31 mouse cellular contexts compared by ENCODE assay signal in the genomic region with DNA sequence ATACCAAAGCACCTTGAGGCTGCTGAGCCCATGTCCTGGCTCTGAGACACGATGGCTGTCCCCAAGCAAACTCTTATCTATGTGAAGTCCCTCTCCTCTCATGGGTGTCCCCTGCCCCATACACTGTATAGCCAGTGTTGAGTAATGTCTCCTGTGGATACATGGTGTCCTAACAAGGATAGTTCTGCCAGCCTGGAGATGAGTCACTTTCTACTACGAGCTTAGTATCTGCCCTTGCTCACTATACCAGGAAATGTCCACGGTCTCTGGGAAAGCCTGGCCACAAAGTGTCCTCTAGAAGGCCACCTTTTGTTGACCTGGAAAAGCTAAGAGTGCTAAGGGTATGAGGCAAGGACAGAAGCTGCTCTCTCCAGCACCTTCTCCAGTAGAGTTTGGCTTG.
A peak's percentile ranks its signal among the peaks of the same experiment; 100 is the strongest.
DNase-seq lines count a peak whose midpoint lies in the region; ATAC-seq and TF ChIP-seq lines count a peak whose summit lies in the region.
"Had no signal": no experiment of that assay in that cellular context is flagged by ENCODE, and none has a peak within 500 bp of the region (broad histone marks: within the 10 kb centered on the region; RNA-seq: fewer than 3 reads in every experiment).

No protein-coding gene starts in this region.

- no peak overlapping the region for H3K9ac ChIP-seq in lung, postnatal 0 days (replicated peaks; ENCODE audit: low read depth)
- H3K9ac ChIP-seq in forebrain, embryonic 16.5 days (replicated peaks; ENCODE audit: low read depth, low read length) = no peak overlapping the region
- H3K9ac ChIP-seq: forebrain, embryonic 13.5 days; hindbrain, embryonic 15.5 days; liver, embryonic 14.5 days; lung, embryonic 15.5 days; midbrain, embryonic 12.5 days; stomach, embryonic 15.5 days had no signal

- no peak overlapping the region for H3K4me3 ChIP-seq in lung, postnatal 0 days (ENCODE audit: low read depth, low read length)
- no peak overlapping the region for H3K4me3 ChIP-seq in forebrain, embryonic 16.5 days (replicated peaks; ENCODE audit: low read length)
- H3K4me3 ChIP-seq: forebrain, embryonic 13.5 days; hindbrain, embryonic 10.5 days; hindbrain, embryonic 15.5 days; lung, embryonic 15.5 days; megakaryocyte, embryonic 14.5 days; midbrain, embryonic 12.5 days; stomach, embryonic 15.5 days had no signal

- peak; percentile 26 for ATAC-seq in lung, postnatal 0 days
- ATAC-seq in forebrain, embryonic 16.5 days = no peak
- ATAC-seq: forebrain, embryonic 13.5 days; inflammation-experienced regulatory T-cells, adult 6 months; Patski had no signal

- intact Hi-C loops in heart, postnatal 25 days (cut with DNase I) = no loop called here

- WGBS in lung, postnatal 0 days = 71% methylated on average over 3 of the region's 3 CpGs
- WGBS in forebrain, embryonic 16.5 days = 96% methylated on average over 3 of the region's 3 CpGs

- H3K4me2 ChIP-seq in lung, postnatal 0 days (replicated peaks; ENCODE audit: low read depth, low read length) = no peak overlapping the region
- no peak overlapping the region for H3K4me2 ChIP-seq in forebrain, embryonic 16.5 days (ENCODE audit: low read length)
- H3K4me2 ChIP-seq: forebrain, embryonic 13.5 days; hindbrain, embryonic 15.5 days; lung, embryonic 15.5 days; midbrain, embryonic 12.5 days; stomach, embryonic 15.5 days had no signal

- H3K9me3 ChIP-seq in lung, postnatal 0 days (ENCODE audit: low read length) = no peaks in the 10 kb centered on the region
- H3K9me3 ChIP-seq in forebrain, embryonic 16.5 days (ENCODE audit: control insufficient read depth, low read length) = no peaks in the 10 kb centered on the region
- H3K9me3 ChIP-seq: forebrain, embryonic 13.5 days; hindbrain, embryonic 15.5 days; lung, embryonic 15.5 days; megakaryocyte, embryonic 14.5 days; midbrain, embryonic 12.5 days; stomach, embryonic 15.5 days had no signal

- no peaks in the 10 kb centered on the region for H3K4me1 ChIP-seq in lung, postnatal 0 days (ENCODE audit: insufficient read depth, low read depth, low read length)
- peaks cover 11% of the 10 kb centered on the region for H3K4me1 ChIP-seq in forebrain, embryonic 16.5 days (replicated peaks; ENCODE audit: control insufficient read depth, insufficient read depth, low read length)
- H3K4me1 ChIP-seq: forebrain, embryonic 13.5 days; hindbrain, embryonic 15.5 days; megakaryocyte, embryonic 14.5 days; midbrain, embryonic 12.5 days; stomach, embryonic 15.5 days had no signal

- H3K27ac ChIP-seq in lung, postnatal 0 days (ENCODE audit: low read length) = no peak overlapping the region
- H3K27ac ChIP-seq in forebrain, embryonic 16.5 days (ENCODE audit: low read length) = no peak overlapping the region
- H3K27ac ChIP-seq: forebrain, embryonic 13.5 days; hindbrain, embryonic 10.5 days; hindbrain, embryonic 15.5 days; liver, embryonic 14.5 days; lung, embryonic 15.5 days; midbrain, embryonic 12.5 days; stomach, embryonic 15.5 days had no signal

- TF ChIP-seq CTCF in lung, postnatal 0 days (IDR thresholded peaks at IDR 0.05) = no peak

- H3K27me3 ChIP-seq in lung, postnatal 0 days (replicated peaks; ENCODE audit: insufficient read depth, low read length) = no peaks in the 10 kb centered on the region
- H3K27me3 ChIP-seq in forebrain, embryonic 16.5 days (replicated peaks; ENCODE audit: control insufficient read depth, insufficient read depth, low read length) = no peaks in the 10 kb centered on the region
- H3K27me3 ChIP-seq: hindbrain, embryonic 15.5 days; lung, embryonic 15.5 days; megakaryocyte, embryonic 14.5 days; midbrain, embryonic 12.5 days; stomach, embryonic 15.5 days had no signal

- peak; percentile 40 to 88 for DNase-seq in adrenal gland, adult (ENCODE audit: inconsistent age in 2 of 2, low spot score in 1 of 2)
- no peak for DNase-seq in adrenal gland, postnatal 25 days
- peak; percentile 60 for DNase-seq in heart, adult 11 months
- DNase-seq in heart, postnatal 25 days (ENCODE audit: low spot score) = no peak
- DNase-seq in lung, postnatal 0 days (ENCODE audit: low spot score) = no peak
- DNase-seq in lung, postnatal 14 days = no peak
- DNase-seq in urinary bladder, postnatal 4 days (ENCODE audit: low spot score in 2 of 2) = no peak
- DNase-seq: cerebellum, adult 11 months; cerebellum, adult 9-10 months; cerebellum, postnatal 36 days; gastrocnemius, postnatal 25 days; kidney, adult 11 months; kidney, postnatal 14 days; layer of hippocampus, adult 9-11 months; liver; lung, postnatal 4 days; retina, postnatal 1 day; right cerebral cortex, postnatal 14 days; thymus, postnatal 14 days had no signal

- TF ChIP-seq EP300 in lung, postnatal 0 days (IDR thresholded peaks at IDR 0.05) = peak; percentile 25; the same call in 1 of the 2 replicates

- no peaks in the 10 kb centered on the region for H3K36me3 ChIP-seq in lung, postnatal 0 days (ENCODE audit: insufficient read depth, low read length)
- H3K36me3 ChIP-seq in forebrain, embryonic 16.5 days (ENCODE audit: control insufficient read depth, insufficient read depth) = no peaks in the 10 kb centered on the region
- H3K36me3 ChIP-seq: G1E; hindbrain, embryonic 10.5 days; hindbrain, embryonic 15.5 days; lung, embryonic 15.5 days; midbrain, embryonic 12.5 days; stomach, embryonic 15.5 days had no signal

Comparison
In these comparisons a context has a peak if more than half of its experiments do, and no peak if none do; other contexts are left out.
1. DNase-seq: peak in adrenal gland, adult (2 of 2) and heart, adult 11 months (single experiment); none in adrenal gland, postnatal 25 days (single experiment), heart, postnatal 25 days (single experiment), lung, postnatal 0 days (single experiment), lung, postnatal 14 days (single experiment) and urinary bladder, postnatal 4 days (0 of 2).